Mouse (Mus musculus): ENCODE data around the gene Grk3. TPM values are rescaled to one million over a fixed set of nuclear protein-coding genes. Genes with fewer than 3 reads are reported as not detected.
A peak's percentile ranks its signal among the peaks of the same experiment; 100 is the strongest.

The Grk3 gene
- polyA plus RNA-seq, 1 experiment from 2014 or later, result 13.1 TPM

DNA sequence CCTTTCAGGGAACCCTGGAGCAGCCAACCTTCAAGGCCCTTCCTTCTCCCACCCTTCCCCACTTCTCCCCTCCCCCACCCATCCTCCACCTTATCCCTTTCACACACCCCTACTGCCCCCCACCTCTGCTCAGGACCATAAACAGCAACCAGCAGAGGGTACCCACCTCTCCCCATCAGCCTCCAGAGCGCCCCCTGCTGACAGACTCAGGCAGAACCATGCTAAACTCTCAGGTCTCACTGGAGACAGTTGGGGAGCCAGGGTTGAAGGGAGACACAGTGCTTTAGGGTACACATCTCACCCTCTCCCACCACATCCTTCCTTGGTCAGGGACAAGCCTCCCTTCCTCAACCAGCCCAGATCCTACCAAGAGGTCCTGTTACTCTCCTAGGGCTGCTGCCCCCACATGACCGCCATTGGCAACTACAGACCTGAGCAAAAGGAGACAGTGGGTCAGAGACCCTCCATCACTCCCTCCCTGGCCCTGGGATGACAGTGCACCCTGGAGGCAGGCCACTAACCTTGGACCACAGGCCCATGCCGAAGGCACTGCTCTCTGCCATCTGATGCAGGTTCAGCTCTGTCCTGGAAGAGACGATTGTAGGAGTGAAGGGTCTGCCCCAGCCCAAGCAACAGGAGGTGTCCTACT is 150.7 kb downstream of the Grk3 start:
- no peak overlapping the region for H3K27ac ChIP-seq (replicated peaks)
- no peak overlapping the region for H3K4me2 ChIP-seq (replicated peaks)
- no peaks in the 10 kb centered on the region for H3K36me3 ChIP-seq
- no peaks in the 10 kb centered on the region for H3K4me1 ChIP-seq
- no peaks in the 10 kb centered on the region for H3K9me3 ChIP-seq (replicated peaks)
- no peak overlapping the region for H3K9ac ChIP-seq
- no peak overlapping the region for H3K4me3 ChIP-seq (replicated peaks)
- peaks cover 13% of the 10 kb centered on the region; the same call in 1 of the 2 replicates for H3K27me3 ChIP-seq
- peak; percentile 39; the same call in 1 of the 2 replicates for ATAC-seq (ENCODE audit: insufficient number of reproducible peaks, low FRiP score, low TSS enrichment, low read depth)
- WGBS, result 52% methylated on average over 4 of the region's 4 CpGs

Other genes starting within 250 kb of the Grk3 start
- gene Myo18b, start 119.4 kb downstream of the Grk3 start, polyA plus RNA-seq (2015; fragmentation: Nextera tagmentation; extraction: Ambion mirVana), result 2.6 and 4.4 TPM in 2 replicates
- not detected in 2 replicates for gene Crybb2, start 54.3 kb upstream of the Grk3 start, polyA plus RNA-seq (2015; fragmentation: Nextera tagmentation; extraction: Ambion mirVana)
- gene Crybb3, start 65.8 kb upstream of the Grk3 start, polyA plus RNA-seq (2015; fragmentation: Nextera tagmentation; extraction: Ambion mirVana), result 5.0 and 5.4 TPM in 2 replicates
- gene 2900026A02Rik, start 205.4 kb upstream of the Grk3 start, polyA plus RNA-seq (2015; fragmentation: Nextera tagmentation; extraction: Ambion mirVana), result 14.2 and 16.4 TPM in 2 replicates
- gene Tmem211, start 211.1 kb upstream of the Grk3 start, polyA plus RNA-seq (2015; fragmentation: Nextera tagmentation; extraction: Ambion mirVana), result 0.79 and 1.3 TPM in 2 replicates